Mouse (Mus musculus): Measurements from ENCODE around the gene Col8a1.

- TF ChIP-seq CTCF (IDR thresholded peaks at IDR 0.05) (no peak), EP300 (IDR thresholded peaks at IDR 0.05) (no peak)
These were observed 60.5 kb downstream of the Col8a1 start for GRCm38 (mm10) chr16:57693906-57694522.

Data from lung, postnatal 0 days (tissue).